Mouse (Mus musculus) liver, adult 2 months (tissue): ENCODE measurements around the gene Il17rb. TPM values are rescaled to one million over a fixed set of nuclear protein-coding genes. Genes with fewer than 3 reads are reported as not detected.

ENCODE experiments used
- DNase-seq: peaks from one replicate; pipeline ENCODE4 v3.0.0-alpha.2; 2011; ENCODE audit warnings: low read depth, low spot score; ENCODE audit errors: extremely low read depth
- H3K27ac ChIP-seq: fragments of 200-500 bp; replicated peaks from 2 replicates; pipeline ENCODE4 v1.5.1; 2012; ENCODE audit warnings: low read depth, mild to moderate bottlenecking, control low read depth, inconsistent platforms, low read length; ENCODE audit not compliant: insufficient read depth
- H3K27me3 ChIP-seq: fragments of 200-500 bp; 2 replicates; pipeline ENCODE4 v1.6.1; 2012; ENCODE audit warnings: mild to moderate bottlenecking, moderate library complexity, low read length, inconsistent platforms; ENCODE audit not compliant: control insufficient read depth, insufficient read depth
- H3K36me3 ChIP-seq: fragments of 200-500 bp; 2 replicates; pipeline ENCODE4 v1.6.1; 2012; ENCODE audit warnings: low read length, inconsistent platforms; ENCODE audit not compliant: control insufficient read depth, insufficient read depth
- H3K4me1 ChIP-seq: fragments of 200-500 bp; 2 replicates; pipeline ENCODE4 v1.6.1; 2011; ENCODE audit warnings: low read length; ENCODE audit not compliant: control insufficient read depth, insufficient read depth
- H3K4me3 ChIP-seq: fragments of 200-500 bp; 2 replicates; pipeline ENCODE4 v1.5.1; 2011; ENCODE audit warnings: low read depth, mild to moderate bottlenecking, control low read depth, low read length, moderate library complexity; ENCODE audit not compliant: insufficient read depth
- H3K79me2 ChIP-seq: fragments of 200-500 bp; 2 replicates; pipeline ENCODE4 v1.6.1; 2012; ENCODE audit warnings: inconsistent platforms, mild to moderate bottlenecking, low read length, moderate library complexity; ENCODE audit not compliant: control insufficient read depth, insufficient read depth
- H3K9ac ChIP-seq: fragments of 200-500 bp; 2 replicates; pipeline ENCODE4 v1.6.1; 2012; ENCODE audit warnings: low read depth, mild to moderate bottlenecking, control low read depth, inconsistent platforms, low read length
- CTCF ChIP-seq: fragments of 200-500 bp; IDR thresholded peaks from 2 replicates; pipeline ENCODE4 v1.5.1; 2011; ENCODE audit warnings: low read depth, low read length, control low read depth
- POLR2A ChIP-seq: fragments of 200-500 bp; IDR thresholded peaks from 2 replicates; pipeline ENCODE4 v1.6.1; 2011; ENCODE audit warnings: low read length, control low read depth; ENCODE audit not compliant: insufficient read depth; ENCODE audit errors: extremely low read depth
- WGBS: fragments of 180-500 bp; shearing (Covaris S2); methylation state at CpG from one replicate; pipeline ENCODE4 v1.1.7; 2018; 5-methylcytosine and 5-hydroxymethylcytosine counted together
- polyA plus RNA-seq: library from polyadenylated mRNA; depleted of rRNA; stranded (reverse); fragments of >200 nt; gene quantifications from 2 replicates; pipeline ENCODE4 v1.2.3, GENCODE M21; 2012
- total RNA-seq: library from RNA; depleted of rRNA; stranded (reverse); fragments of >200 nt; gene quantifications from 2 replicates; pipeline ENCODE4 v1.2.3, GENCODE M21; 2014

Gene Il17rb
- total and polyA plus RNA-seq, 2 experiments: 7.7 to 8.2 TPM

GRCm38 (mm10) chr14:29996000-29996751 is 12.5 kb downstream of the Il17rb start:
- peak; percentile 100 for DNase-seq
- TF ChIP-seq CTCF (no peak), POLR2A (no peak)
- H3K4me1 ChIP-seq: peaks cover 38% of the 10 kb centered on the region
- H3K27ac ChIP-seq: peak overlapping the region; percentile 95
- peaks cover 22% of the 10 kb centered on the region for H3K36me3 ChIP-seq
- no peak overlapping the region for H3K4me3 ChIP-seq
- WGBS: 34% methylated on average over 11 of the region's 11 CpGs
- no peaks in the 10 kb centered on the region for H3K27me3 ChIP-seq
- no peaks in the 10 kb centered on the region for H3K79me2 ChIP-seq
- H3K9ac ChIP-seq: peak overlapping the region; percentile 52

DNA sequence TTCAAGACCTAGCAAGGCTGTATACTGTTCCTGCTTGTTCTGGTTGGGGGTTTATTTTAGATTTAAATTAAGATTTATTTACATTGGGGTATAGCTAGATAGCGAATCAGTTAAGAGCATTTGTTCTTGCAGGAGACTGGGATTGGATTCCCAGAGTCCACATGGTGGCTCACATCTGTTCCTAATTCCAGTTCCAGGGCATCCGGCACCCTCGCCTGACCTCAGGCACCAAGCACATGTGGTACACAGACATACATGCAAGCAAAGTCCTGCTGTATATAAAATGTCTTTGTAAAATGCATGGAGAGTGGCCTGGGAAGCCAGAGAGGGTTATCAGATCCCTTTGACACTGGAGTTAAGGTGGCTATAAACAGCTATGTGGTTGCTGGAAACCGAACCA is 13.7 kb downstream of the Il17rb start:
- 92% methylated on average over 4 of the region's 4 CpGs for WGBS
- no peak for TF ChIP-seq CTCF
- Histone ChIP-seq H3K27me3 (no peaks in the 10 kb centered on the region), H3K4me1 (peaks cover 38% of the 10 kb centered on the region), H3K79me2 (no peaks in the 10 kb centered on the region), H3K4me3 (no peak overlapping the region), H3K27ac (peak overlapping the region; percentile 93), H3K9ac (no peak overlapping the region), H3K36me3 (peaks cover 31% of the 10 kb centered on the region)
- no peak for DNase-seq

GRCm38 (mm10) chr14:29988337-29988736 is 20.4 kb downstream of the Il17rb start:
- TF ChIP-seq CTCF (no peak), POLR2A (no peak)
- Histone ChIP-seq H3K9ac (no peak overlapping the region), H3K36me3 (peaks cover 79% of the 10 kb centered on the region), H3K4me1 (no peaks in the 10 kb centered on the region), H3K4me3 (no peak overlapping the region), H3K79me2 (peaks cover 2% of the 10 kb centered on the region; the same call in 1 of the 2 replicates), H3K27ac (no peak overlapping the region), H3K27me3 (no peaks in the 10 kb centered on the region)
- DNase-seq: no peak
- WGBS: 88% methylated on average over 4 of the region's 4 CpGs

GRCm38 (mm10) chr14:29987739-29988138 is 21.0 kb downstream of the Il17rb start:
- no peaks in the 10 kb centered on the region for H3K4me1 ChIP-seq
- no peak overlapping the region for H3K9ac ChIP-seq
- no peak overlapping the region for H3K4me3 ChIP-seq
- 95% methylated on average over 9 of the region's 9 CpGs for WGBS
- H3K79me2 ChIP-seq: peaks cover 2% of the 10 kb centered on the region; the same call in 1 of the 2 replicates
- no peak for DNase-seq
- no peak overlapping the region for H3K27ac ChIP-seq
- TF ChIP-seq CTCF (no peak), POLR2A (no peak)
- peaks cover 80% of the 10 kb centered on the region for H3K36me3 ChIP-seq
- no peaks in the 10 kb centered on the region for H3K27me3 ChIP-seq

DNA sequence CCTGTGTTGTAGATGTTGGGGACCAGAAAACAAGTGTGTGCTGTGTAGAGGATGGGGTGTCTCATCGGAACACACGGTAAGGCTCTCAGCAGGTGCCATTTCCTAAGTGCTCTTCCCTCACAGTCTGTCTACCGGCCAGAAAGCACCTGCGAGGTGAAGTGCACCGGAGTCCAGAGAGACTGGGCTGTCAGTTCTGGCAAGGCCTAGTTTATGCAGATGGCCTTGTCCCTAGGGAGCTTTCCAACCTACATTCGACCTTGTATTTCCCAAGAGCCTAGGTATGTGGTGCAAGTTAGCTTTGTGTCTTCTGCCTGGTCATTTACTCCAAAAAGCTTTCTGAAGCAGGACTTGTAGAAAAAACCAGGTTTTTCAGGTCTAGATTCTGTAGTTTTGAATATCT is 21.4 kb downstream of the Il17rb start:
- H3K79me2 ChIP-seq: peaks cover 2% of the 10 kb centered on the region; the same call in 1 of the 2 replicates
- no peak overlapping the region for H3K4me3 ChIP-seq
- H3K27me3 ChIP-seq: no peaks in the 10 kb centered on the region
- H3K27ac ChIP-seq: no peak overlapping the region
- 75% methylated on average over 6 of the region's 6 CpGs for WGBS
- no peak overlapping the region for H3K9ac ChIP-seq
- peak; percentile 63 for DNase-seq
- TF ChIP-seq CTCF (no peak), POLR2A (no peak)
- H3K36me3 ChIP-seq: peaks cover 80% of the 10 kb centered on the region
- H3K4me1 ChIP-seq: no peaks in the 10 kb centered on the region

GRCm38 (mm10) chr14:29986096-29986495 is 22.6 kb downstream of the Il17rb start:
- TF ChIP-seq POLR2A: no peak
- TF ChIP-seq CTCF: no peak
- no peak overlapping the region for H3K9ac ChIP-seq
- peaks cover 74% of the 10 kb centered on the region for H3K36me3 ChIP-seq
- no peak overlapping the region for H3K27ac ChIP-seq
- WGBS: 85% methylated on average over 4 of the region's 4 CpGs
- H3K4me1 ChIP-seq: no peaks in the 10 kb centered on the region
- no peaks in the 10 kb centered on the region for H3K27me3 ChIP-seq
- H3K4me3 ChIP-seq: no peak overlapping the region
- DNase-seq: no peak
- peaks cover 2% of the 10 kb centered on the region; the same call in 1 of the 2 replicates for H3K79me2 ChIP-seq
